ENCODE assay signal across 13 mouse cellular contexts in the genomic region with DNA sequence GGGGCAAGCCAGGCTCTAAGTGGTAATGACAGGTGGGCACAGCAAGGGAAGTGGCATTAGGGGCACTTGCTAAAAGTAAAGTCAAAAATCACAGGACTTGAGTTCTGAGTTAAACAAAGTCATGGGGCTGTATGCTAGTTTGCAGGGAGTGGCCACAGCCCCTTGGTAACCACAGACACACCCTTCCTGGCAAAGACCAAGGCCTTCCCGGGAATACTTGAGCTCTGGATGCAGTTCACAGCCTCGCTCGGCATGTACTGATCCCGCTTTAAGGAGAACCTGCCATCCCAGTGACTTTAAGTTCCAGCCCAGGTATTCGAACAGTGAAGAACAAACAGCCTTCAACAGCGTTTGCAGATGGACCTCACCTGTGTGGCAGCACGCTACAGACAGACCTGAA.
DNase-seq lines count a peak whose midpoint lies in the region; ATAC-seq and TF ChIP-seq lines count a peak whose summit lies in the region.
"Had no signal": no experiment of that assay in that cellular context is flagged by ENCODE, and none has a peak within 500 bp of the region (broad histone marks: within the 10 kb centered on the region; RNA-seq: fewer than 3 reads in every experiment).

No protein-coding gene starts in this region.

- no peaks in the 10 kb centered on the region for H3K9me3 ChIP-seq in lung, embryonic 14.5 days (ENCODE audit: low read depth, low read length)
- no peaks in the 10 kb centered on the region for H3K9me3 ChIP-seq in forebrain, embryonic 13.5 days (replicated peaks)
- H3K9me3 ChIP-seq: kidney, embryonic 15.5 days; limb, embryonic 12.5 days; neural tube, embryonic 12.5 days had no signal

- ATAC-seq in lung, embryonic 14.5 days (ENCODE audit: insufficient read depth), result no peak
- no peak for ATAC-seq in megakaryocyte progenitor cell, adult 5-6 weeks (replicated peaks; ENCODE audit: poor library complexity)
- ATAC-seq in forebrain, embryonic 13.5 days, result no peak
- ATAC-seq: forebrain, postnatal 0 days had no signal

- no peaks in the 10 kb centered on the region for H3K79me3 ChIP-seq in C2C12 (ENCODE audit: low read depth)

- peaks cover 39% of the 10 kb centered on the region for H3K4me1 ChIP-seq in brown adipose tissue, adult 24 weeks (ENCODE audit: control insufficient read depth, insufficient read depth, insufficient read length, low read length)
- H3K4me1 ChIP-seq in lung, embryonic 14.5 days (ENCODE audit: insufficient read depth), result 0 out of 2 replicates have a peak, but pooled peaks cover 11% of the 10 kb centered on the region
- H3K4me1 ChIP-seq in forebrain, embryonic 13.5 days, result peaks cover 55% of the 10 kb centered on the region

- 0 out of 2 replicates have a peak overlapping the region, but pooled peaks have one; percentile 33 for H3K27ac ChIP-seq in brown adipose tissue, adult 24 weeks (replicated peaks; ENCODE audit: low read depth, low read length)
- no peak overlapping the region for H3K27ac ChIP-seq in lung, embryonic 14.5 days (ENCODE audit: low read depth)
- no peak overlapping the region for H3K27ac ChIP-seq in forebrain, embryonic 13.5 days
- H3K27ac ChIP-seq: kidney, embryonic 15.5 days; limb, embryonic 12.5 days; neural tube, embryonic 12.5 days had no signal

- H3ac ChIP-seq in C2C12 (ENCODE audit: control insufficient read depth, insufficient read length, low read depth), result no peak overlapping the region

- 60% methylated on average over 7 of the region's 7 CpGs for WGBS in lung, embryonic 14.5 days
- 89% methylated on average over 7 of the region's 7 CpGs for WGBS in forebrain, embryonic 13.5 days

- H3K9ac ChIP-seq in lung, embryonic 14.5 days, result no peak overlapping the region
- H3K9ac ChIP-seq in forebrain, embryonic 13.5 days, result no peak overlapping the region
- H3K9ac ChIP-seq: forebrain, postnatal 0 days; kidney, embryonic 15.5 days; limb, embryonic 12.5 days; neural tube, embryonic 12.5 days had no signal

- no peaks in the 10 kb centered on the region for H3K36me3 ChIP-seq in C2C12 (ENCODE audit: control insufficient read depth, insufficient read depth)
- no peaks in the 10 kb centered on the region for H3K36me3 ChIP-seq in lung, embryonic 14.5 days (ENCODE audit: insufficient read depth)
- H3K36me3 ChIP-seq in forebrain, embryonic 13.5 days (ENCODE audit: poor library complexity, severe bottlenecking), result no peaks in the 10 kb centered on the region
- H3K36me3 ChIP-seq: kidney, embryonic 15.5 days; limb, embryonic 12.5 days; neural tube, embryonic 12.5 days had no signal

- intact Hi-C loops in gastrocnemius, postnatal 36 days (cut with DNase I), result no loop called here

- no peak for TF ChIP-seq CTCF in C2C12 (IDR thresholded peaks at IDR 0.05; ENCODE audit: control insufficient read depth, insufficient read depth, insufficient read length)
- no peak for TF ChIP-seq CTCF in lung, embryonic 14.5 days (IDR thresholded peaks at IDR 0.05; ENCODE audit: low read depth)

- peaks cover 4% of the 10 kb centered on the region for H3K79me2 ChIP-seq in C2C12 (ENCODE audit: control insufficient read depth, insufficient read depth)

- no peaks in the 10 kb centered on the region for H3K27me3 ChIP-seq in C2C12 (ENCODE audit: control insufficient read depth, insufficient read depth, insufficient read length)
- H3K27me3 ChIP-seq in lung, embryonic 14.5 days (ENCODE audit: insufficient read depth, low read length), result no peaks in the 10 kb centered on the region
- no peaks in the 10 kb centered on the region for H3K27me3 ChIP-seq in forebrain, embryonic 13.5 days
- H3K27me3 ChIP-seq: kidney, embryonic 15.5 days; limb, embryonic 12.5 days; neural tube, embryonic 12.5 days had no signal

- H3K4me2 ChIP-seq in lung, embryonic 14.5 days, result no peak overlapping the region
- H3K4me2 ChIP-seq in forebrain, embryonic 13.5 days, result no peak overlapping the region
- H3K4me2 ChIP-seq: kidney, embryonic 15.5 days; neural tube, embryonic 12.5 days had no signal

- peak; percentile 44 for DNase-seq in gastrocnemius, postnatal 25 days
- DNase-seq in gastrocnemius, postnatal 36 days, result no peak
- peak; percentile 26 for DNase-seq in lung, embryonic 14.5 days
- DNase-seq in cerebellum, postnatal 36 days, result no peak
- DNase-seq: cerebellum, adult 11 months; forebrain, postnatal 0 days had no signal

- H3K4me3 ChIP-seq in C2C12 (ENCODE audit: insufficient read depth, poor library complexity, severe bottlenecking), result no peak overlapping the region
- H3K4me3 ChIP-seq in brown adipose tissue, adult 24 weeks (ENCODE audit: insufficient read depth, low read depth, low read length), result no peak overlapping the region
- no peak overlapping the region for H3K4me3 ChIP-seq in lung, embryonic 14.5 days (ENCODE audit: low read depth, low read length)
- H3K4me3 ChIP-seq in forebrain, embryonic 13.5 days, result no peak overlapping the region
- H3K4me3 ChIP-seq: kidney, embryonic 15.5 days; limb, embryonic 12.5 days; neural tube, embryonic 12.5 days had no signal

TF ChIP-seq in C2C12, 6 proteins besides CTCF, POLR2A, EP300 and RAD21:
- TF ChIP-seq MYOD1 (IDR thresholded peaks at IDR 0.05; ENCODE audit: control insufficient read depth, insufficient read length, low read depth), result peak; percentile 17
- no peak for TF ChIP-seq CEBPB (IDR thresholded peaks at IDR 0.05; ENCODE audit: low read depth)

Comparison
In these comparisons a context has a peak if more than half of its experiments do, and no peak if none do; other contexts are left out.
1. DNase-seq: peak in gastrocnemius, postnatal 25 days (single experiment) and lung, embryonic 14.5 days (single experiment); none in gastrocnemius, postnatal 36 days (0 of 2) and cerebellum, postnatal 36 days (0 of 2).